Mouse (Mus musculus) embryonic facial prominence, embryonic 14.5 days (tissue): ENCODE data around the gene Scarf1. TPM values are rescaled to one million over a fixed set of nuclear protein-coding genes. Genes with fewer than 3 reads are reported as not detected.

Source experiments
- ATAC-seq: fragments of 200-750 bp; cut with Nextera tagmentation; 2 replicates; pipeline ENCODE4 v1.8.0; 2017; ENCODE audit warnings: low read depth, moderate number of reproducible peaks, moderate TSS enrichment
- DNase-seq: peaks from one replicate; pipeline ENCODE4 v3.0.0-alpha.2; 2015; ENCODE audit warnings: low spot score
- H3K27ac ChIP-seq: fragments of 300-500 bp; sonication (generic); replicated peaks from 2 replicates; pipeline ENCODE4 v1.5.1; 2014; ENCODE audit warnings: low read depth, mild to moderate bottlenecking, low read length, moderate library complexity
- H3K27me3 ChIP-seq: fragments of 300-500 bp; sonication (generic); replicated peaks from 2 replicates; pipeline ENCODE4 v1.6.1; 2014; ENCODE audit warnings: low read length; ENCODE audit not compliant: control insufficient read depth, insufficient read depth
- H3K36me3 ChIP-seq: fragments of 300-500 bp; sonication (generic); 2 replicates; pipeline ENCODE4 v1.6.1; 2014; ENCODE audit warnings: low read length, mixed read lengths; ENCODE audit not compliant: control insufficient read depth, insufficient read depth
- H3K4me1 ChIP-seq: fragments of 300-500 bp; sonication (generic); 2 replicates; pipeline ENCODE4 v1.6.1; 2014; ENCODE audit warnings: antibody characterized with exemption, low read length; ENCODE audit not compliant: control insufficient read depth, insufficient read depth
- H3K4me2 ChIP-seq: fragments of 300-500 bp; sonication (generic); 2 replicates; pipeline ENCODE4 v1.6.1; 2014; ENCODE audit warnings: low read depth, mild to moderate bottlenecking, low read length, moderate library complexity, mixed read lengths
- H3K4me3 ChIP-seq: fragments of 300-500 bp; sonication (generic); 2 replicates; pipeline ENCODE4 v1.5.1; 2014; ENCODE audit warnings: low read depth, mild to moderate bottlenecking, low read length
- H3K9ac ChIP-seq: fragments of 300-500 bp; sonication (generic); 2 replicates; pipeline ENCODE4 v1.6.1; 2014; ENCODE audit warnings: low read depth, mild to moderate bottlenecking, low read length, moderate library complexity, mixed read lengths
- H3K9me3 ChIP-seq: fragments of 300-500 bp; sonication (generic); 2 replicates; pipeline ENCODE4 v1.6.1; 2016; ENCODE audit warnings: low read length; ENCODE audit not compliant: control insufficient read depth
- WGBS: fragments of 180-500 bp; shearing (Covaris S2); extraction: QIAGEN DNeasy Blood & Tissue Kit; methylation state at CpG from one replicate; pipeline ENCODE4 v1.1.7; 2014; 5-methylcytosine and 5-hydroxymethylcytosine counted together
- polyA plus RNA-seq: library from polyadenylated mRNA; unstranded; fragments of >200 nt; fragmentation: Nextera tagmentation; extraction: Ambion mirVana; gene quantifications from 2 replicates; pipeline ENCODE4 v1.2.1, GENCODE M21; 2014

Scarf1 gene
- polyA plus RNA-seq, 1 experiment from 2014 or later, result 6.9 TPM

DNA sequence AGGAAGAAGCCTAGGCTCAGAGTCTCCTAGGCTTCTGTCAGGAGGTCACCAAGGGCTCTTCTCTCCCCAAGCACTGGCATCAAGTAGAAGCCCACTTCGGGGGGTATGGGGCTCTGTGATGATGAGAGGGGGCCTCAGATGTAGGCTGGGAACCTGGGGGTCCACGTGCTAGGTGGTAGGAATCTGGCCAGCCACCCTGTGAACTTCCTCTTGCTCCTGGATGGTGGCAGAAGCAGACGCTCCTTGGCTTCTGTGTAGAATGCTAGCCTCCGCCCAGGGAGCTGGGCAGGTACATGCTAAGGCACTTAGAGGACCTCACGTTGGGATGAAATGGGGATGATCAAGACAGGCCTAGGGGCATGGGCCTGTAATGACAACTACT, 48.1 kb downstream of the Scarf1 start:
- 83% methylated on average over 5 of the region's 5 CpGs for WGBS
- Histone ChIP-seq H3K27me3 (no peaks in the 10 kb centered on the region), H3K9me3 (no peaks in the 10 kb centered on the region), H3K4me3 (no peak overlapping the region), H3K27ac (no peak overlapping the region), H3K9ac (no peak overlapping the region), H3K4me1 (no peaks in the 10 kb centered on the region), H3K36me3 (no peaks in the 10 kb centered on the region), H3K4me2 (no peak overlapping the region)
- ATAC-seq (no peak), DNase-seq (no peak)

GRCm38 (mm10) chr11:75562840-75563239, 49.5 kb downstream of the Scarf1 start:
- DNase-seq, result no peak

GRCm38 (mm10) chr11:75563851-75564548, 50.7 kb downstream of the Scarf1 start:
- Histone ChIP-seq H3K27ac (no peak overlapping the region), H3K36me3 (no peaks in the 10 kb centered on the region), H3K4me3 (no peak overlapping the region), H3K9ac (peak overlapping the region; percentile 19; the same call in 1 of the 2 replicates), H3K27me3 (no peaks in the 10 kb centered on the region), H3K4me1 (no peaks in the 10 kb centered on the region), H3K4me2 (no peak overlapping the region), H3K9me3 (no peaks in the 10 kb centered on the region)
- WGBS, result 66% methylated on average over 16 of the region's 18 CpGs
- ATAC-seq, result no peak
- no peak for DNase-seq

More at GRCm38 (mm10) chr11:75562840-75563239, 49.5 kb downstream of the Scarf1 start:
- Histone ChIP-seq H3K27ac (no peak overlapping the region), H3K27me3 (no peaks in the 10 kb centered on the region), H3K4me1 (no peaks in the 10 kb centered on the region), H3K4me2 (no peak overlapping the region), H3K9ac (no peak overlapping the region), H3K4me3 (no peak overlapping the region), H3K36me3 (no peaks in the 10 kb centered on the region), H3K9me3 (no peaks in the 10 kb centered on the region)
- ATAC-seq, result no peak
- WGBS, result 87% methylated on average over 8 of the region's 8 CpGs

- Histone ChIP-seq H3K9me3 (no peaks in the 10 kb centered on the region), H3K27ac (no peak overlapping the region), H3K4me3 (no peak overlapping the region), H3K4me2 (no peak overlapping the region), H3K9ac (no peak overlapping the region), H3K27me3 (no peaks in the 10 kb centered on the region), H3K36me3 (no peaks in the 10 kb centered on the region), H3K4me1 (no peaks in the 10 kb centered on the region)
- no peak for ATAC-seq
- DNase-seq, result no peak
- WGBS, result 58% methylated on average over 2 of the region's 2 CpGs
These were observed 52.5 kb downstream of the Scarf1 start for GRCm38 (mm10) chr11:75565849-75566248.

DNA sequence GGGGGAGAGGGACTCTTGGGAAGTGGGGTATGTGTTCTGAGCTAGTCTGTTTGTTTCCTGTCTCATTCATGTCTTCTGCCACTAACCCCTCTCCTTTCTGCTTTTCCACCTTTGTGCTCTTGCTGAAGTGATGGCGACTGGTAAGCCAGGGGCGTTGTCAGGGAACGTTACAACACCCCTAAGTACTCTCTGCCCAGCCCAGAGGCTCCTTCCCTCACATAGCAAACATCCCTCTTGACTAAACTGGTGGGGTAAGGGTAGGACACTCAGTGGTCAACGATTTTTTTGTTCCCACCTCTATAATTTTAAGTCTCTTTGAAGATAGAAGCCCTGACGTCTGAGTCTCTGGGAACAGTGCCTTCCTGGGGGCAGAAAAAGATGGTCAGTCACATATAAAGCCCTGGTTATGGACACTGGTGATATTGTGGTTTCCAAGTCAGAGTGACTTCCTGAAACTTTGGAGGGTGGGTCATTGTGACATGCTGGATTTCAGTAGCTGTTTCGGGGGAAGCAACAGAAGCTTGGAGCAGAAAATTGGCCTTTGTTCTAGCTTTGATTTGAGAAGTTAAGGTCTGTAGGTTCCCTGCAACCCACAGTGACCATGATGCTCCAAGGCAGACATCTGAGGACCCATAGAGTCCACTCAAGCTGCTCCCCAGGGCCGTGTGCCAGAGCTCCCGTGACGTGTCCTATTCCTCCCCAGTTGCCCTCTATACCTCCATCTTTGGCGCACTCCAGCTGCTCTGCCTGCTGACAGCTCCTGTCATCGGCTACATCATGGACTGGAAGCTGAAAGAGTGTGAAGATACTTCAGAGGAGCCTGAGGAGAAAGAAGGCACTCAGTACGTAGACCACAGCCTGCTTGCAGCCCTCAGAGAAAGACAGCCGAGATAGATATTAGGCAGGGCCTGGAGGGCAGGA, 53.2 kb downstream of the Scarf1 start:
- Histone ChIP-seq H3K4me2 (no peak overlapping the region), H3K27me3 (no peaks in the 10 kb centered on the region), H3K4me3 (no peak overlapping the region), H3K36me3 (no peaks in the 10 kb centered on the region), H3K9me3 (no peaks in the 10 kb centered on the region), H3K27ac (no peak overlapping the region), H3K4me1 (no peaks in the 10 kb centered on the region), H3K9ac (no peak overlapping the region)
- 69% methylated on average over 13 of the region's 13 CpGs for WGBS
- DNase-seq (no peak), ATAC-seq (no peak)

DNA sequence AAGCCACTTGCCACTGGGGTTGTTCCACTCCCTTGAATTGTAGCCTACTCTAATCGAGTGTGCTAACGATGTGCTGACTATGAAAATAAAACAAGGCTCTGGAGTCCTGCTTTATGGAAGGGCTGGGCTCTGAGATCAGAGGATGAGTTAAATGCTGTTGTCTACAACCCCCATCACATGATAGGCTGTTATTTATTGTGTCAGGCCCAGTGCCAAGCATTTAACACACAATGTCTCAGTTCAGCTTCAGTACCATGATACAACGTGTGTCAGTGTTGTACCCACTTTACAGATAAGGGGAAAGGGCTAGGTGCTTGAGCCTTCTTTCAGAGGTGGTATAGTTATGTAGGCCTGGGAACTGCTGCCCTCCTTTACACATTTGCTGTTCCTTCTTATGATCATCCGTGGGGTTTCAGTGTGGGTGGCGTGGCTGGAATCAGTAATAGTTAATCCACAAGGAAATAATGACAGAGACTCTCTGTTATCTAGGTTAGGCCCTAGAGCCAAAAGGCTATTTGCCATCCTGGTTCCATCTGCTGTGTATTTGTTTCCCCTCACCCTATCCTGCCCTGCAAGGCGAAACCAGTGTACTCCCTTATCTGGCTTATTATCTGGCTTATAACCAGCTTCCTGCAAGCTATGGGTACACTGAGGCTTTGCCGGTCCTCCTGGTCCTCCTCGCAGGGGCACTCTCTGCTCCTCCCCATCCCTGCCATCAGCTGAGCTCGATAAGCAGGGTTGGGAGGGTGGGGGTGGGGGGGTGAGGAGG, 54.2 kb downstream of the Scarf1 start:
- Histone ChIP-seq H3K36me3 (no peaks in the 10 kb centered on the region), H3K9ac (no peak overlapping the region), H3K4me2 (no peak overlapping the region), H3K4me3 (no peak overlapping the region), H3K27me3 (no peaks in the 10 kb centered on the region), H3K9me3 (no peaks in the 10 kb centered on the region), H3K27ac (no peak overlapping the region), H3K4me1 (peaks cover 7% of the 10 kb centered on the region)
- ATAC-seq, result no peak
- 63% methylated on average over 9 of the region's 9 CpGs for WGBS
- DNase-seq, result no peak

DNA sequence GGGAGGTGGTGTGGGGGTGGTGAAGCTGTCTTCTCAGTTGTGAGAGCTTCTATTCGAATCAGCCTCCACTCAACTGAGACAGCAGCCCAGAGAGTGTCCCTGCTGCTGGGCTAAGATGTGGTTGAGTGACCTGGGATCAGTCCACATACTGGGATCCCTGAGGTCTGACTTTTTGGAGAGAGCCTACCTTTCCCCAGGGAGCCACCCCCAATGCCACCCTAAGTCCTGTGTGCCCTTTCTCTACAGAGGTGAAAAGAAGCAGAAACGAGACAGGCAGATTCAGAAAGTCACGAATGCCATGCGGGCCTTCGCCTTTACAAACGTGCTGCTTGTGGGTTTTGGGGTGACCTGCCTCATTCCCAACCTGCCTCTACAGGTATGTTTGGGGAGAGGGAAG, 54.8 kb downstream of the Scarf1 start:
- Histone ChIP-seq H3K4me2 (no peak overlapping the region), H3K4me1 (peaks cover 13% of the 10 kb centered on the region), H3K36me3 (no peaks in the 10 kb centered on the region), H3K9ac (no peak overlapping the region), H3K4me3 (no peak overlapping the region), H3K9me3 (no peaks in the 10 kb centered on the region), H3K27ac (no peak overlapping the region), H3K27me3 (no peaks in the 10 kb centered on the region)
- 81% methylated on average over 6 of the region's 6 CpGs for WGBS
- DNase-seq, result no peak
- no peak for ATAC-seq

- Histone ChIP-seq H3K4me2 (no peak overlapping the region), H3K4me3 (no peak overlapping the region), H3K9ac (no peak overlapping the region), H3K4me1 (peaks cover 15% of the 10 kb centered on the region), H3K9me3 (no peaks in the 10 kb centered on the region), H3K27ac (no peak overlapping the region), H3K27me3 (no peaks in the 10 kb centered on the region), H3K36me3 (no peaks in the 10 kb centered on the region)
- 92% methylated on average over 12 of the region's 12 CpGs for WGBS
- ATAC-seq (no peak), DNase-seq (no peak)
These were observed 55.6 kb downstream of the Scarf1 start for GRCm38 (mm10) chr11:75568962-75569361.
